Mouse (Mus musculus): ENCODE results near the gene Rictor.

DNA sequence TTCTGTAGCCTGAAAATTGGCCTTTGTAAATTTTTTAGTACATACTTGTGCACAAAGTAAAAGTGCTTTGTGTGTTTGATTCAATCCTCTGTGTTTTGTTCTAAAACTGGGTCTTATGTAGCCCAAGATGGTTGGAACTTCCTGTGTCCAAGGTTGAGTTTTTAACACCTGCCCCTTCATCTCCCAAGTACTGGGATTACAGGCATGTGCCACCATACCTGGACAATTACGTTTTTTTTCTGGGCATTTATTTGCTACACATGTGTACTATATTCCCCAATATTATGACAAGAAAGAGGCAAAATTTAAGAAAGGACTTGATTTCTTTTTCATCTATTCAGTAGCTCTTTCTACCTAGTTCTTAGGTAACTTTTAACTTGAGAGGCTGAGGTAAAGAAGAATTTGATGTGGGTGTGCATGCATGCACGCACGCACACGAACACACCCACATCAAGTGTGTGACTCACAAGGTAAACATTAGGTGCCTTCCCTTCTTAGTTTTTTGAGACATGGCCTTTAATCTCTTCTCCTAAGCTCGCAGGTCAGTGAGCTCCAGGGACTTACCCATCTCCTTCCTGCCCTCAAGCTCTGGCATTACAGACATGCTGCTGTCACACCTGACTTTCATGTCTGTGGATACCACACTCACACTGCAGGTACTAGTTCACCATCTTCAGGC is 18.1 kb downstream of the Rictor start:
- no peak for TF ChIP-seq USF1 (IDR thresholded peaks at IDR 0.05; ENCODE audit: low read depth)
- TF ChIP-seq MAX (IDR thresholded peaks at IDR 0.05; ENCODE audit: low read depth) = no peak
- TF ChIP-seq POLR2A (IDR thresholded peaks at IDR 0.05; ENCODE audit: insufficient read length, low read depth) = no peak
- no peak for TF ChIP-seq CEBPB (IDR thresholded peaks at IDR 0.05; ENCODE audit: insufficient read depth, poor library complexity, severe bottlenecking)

Measured in myocyte (in vitro differentiated cells).